Comparison of ENCODE assay signal across 26 mouse cellular contexts in the genomic region with DNA sequence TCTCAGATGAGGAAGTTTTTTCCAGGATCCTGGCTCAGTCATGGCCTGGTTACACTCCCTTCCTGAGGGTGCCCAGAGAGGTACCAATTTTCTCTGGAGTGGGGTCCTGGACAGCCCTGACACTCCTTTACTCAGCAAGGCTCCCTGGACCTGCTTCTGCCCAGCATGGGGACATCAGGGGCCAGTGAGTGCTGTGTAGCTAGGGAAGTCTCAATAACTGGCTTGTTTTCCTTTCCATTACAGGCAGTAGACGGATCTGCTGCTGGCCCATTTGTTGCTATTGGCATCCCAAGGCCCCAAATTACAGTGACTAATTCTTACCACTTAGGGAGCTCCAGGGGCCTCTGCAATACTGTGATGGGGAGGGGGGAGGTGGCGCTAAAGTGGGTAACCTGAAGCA. TPM values are rescaled to one million over a fixed set of nuclear protein-coding genes. Genes with fewer than 3 reads are reported as not detected.
DNase-seq lines count a peak whose midpoint lies in the region; ATAC-seq and TF ChIP-seq lines count a peak whose summit lies in the region.
"Had no signal": no experiment of that assay in that cellular context is flagged by ENCODE, and none has a peak within 500 bp of the region (broad histone marks: within the 10 kb centered on the region; RNA-seq: fewer than 3 reads in every experiment).

No protein-coding gene starts in this region.

- DNase-seq in heart, postnatal 0 days (ENCODE audit: low spot score): peak; percentile 28
- DNase-seq in heart, postnatal 14 days: no peak
- no peak for DNase-seq in limb, embryonic 10.5 days (ENCODE audit: low spot score)
- no peak for DNase-seq in midbrain, embryonic 14.5 days
- no peak for DNase-seq in limb, embryonic 14.5 days (ENCODE audit: low spot score)
- DNase-seq in layer of hippocampus, adult 9-10 months (ENCODE audit: low spot score): no peak
- DNase-seq: adrenal gland, adult 8-10 months; cerebellum, adult 2 months; cerebellum, postnatal 25 days; forebrain, postnatal 0 days; heart, postnatal 36 days; kidney, adult 11 months; kidney, postnatal 14 days; right cerebral cortex, adult 18-20 months; spleen, adult 18-20 months; thymus, postnatal 14 days had no signal

- H3K4me3 ChIP-seq in heart, postnatal 0 days (ENCODE audit: low read depth, low read length): no peak overlapping the region
- H3K4me3 ChIP-seq in limb, embryonic 12.5 days (replicated peaks): no peak overlapping the region
- no peak overlapping the region for H3K4me3 ChIP-seq in limb, embryonic 10.5 days
- H3K4me3 ChIP-seq in midbrain, embryonic 14.5 days (replicated peaks; ENCODE audit: low read depth, low read length): no peak overlapping the region
- H3K4me3 ChIP-seq in midbrain, embryonic 13.5 days (replicated peaks): no peak overlapping the region
- no peak overlapping the region for H3K4me3 ChIP-seq in limb, embryonic 14.5 days (replicated peaks; ENCODE audit: low read length)
- H3K4me3 ChIP-seq: embryonic facial prominence, embryonic 10.5 days; embryonic facial prominence, embryonic 15.5 days; forebrain, embryonic 12.5 days; liver, embryonic 15.5 days had no signal

- H3K4me1 ChIP-seq in heart, postnatal 0 days (ENCODE audit: control insufficient read depth, insufficient read depth): peaks cover 5% of the 10 kb centered on the region; the same call in 1 of the 2 replicates
- H3K4me1 ChIP-seq in limb, embryonic 12.5 days (replicated peaks): peaks cover 45% of the 10 kb centered on the region
- H3K4me1 ChIP-seq in limb, embryonic 10.5 days: peaks cover 43% of the 10 kb centered on the region
- H3K4me1 ChIP-seq in midbrain, embryonic 14.5 days (ENCODE audit: control insufficient read depth, insufficient read depth, low read length): peaks cover 44% of the 10 kb centered on the region
- H3K4me1 ChIP-seq in midbrain, embryonic 13.5 days (replicated peaks): peaks cover 61% of the 10 kb centered on the region
- H3K4me1 ChIP-seq in limb, embryonic 14.5 days (ENCODE audit: control insufficient read depth, insufficient read depth, low read length): peaks cover 32% of the 10 kb centered on the region
- H3K4me1 ChIP-seq: liver, embryonic 15.5 days had no signal

- 64% methylated on average over 2 of the region's 2 CpGs for WGBS in heart, postnatal 0 days
- whole genome bisulfite sequencing in limb, embryonic 12.5 days: 32% methylated on average over 2 of the region's 2 CpGs
- WGBS in limb, embryonic 10.5 days: 38% methylated on average over 2 of the region's 2 CpGs
- 73% methylated on average over 2 of the region's 2 CpGs for WGBS in midbrain, embryonic 14.5 days
- 60% methylated on average over 2 of the region's 2 CpGs for WGBS in midbrain, embryonic 13.5 days
- 19% methylated on average over 2 of the region's 2 CpGs for WGBS in limb, embryonic 14.5 days

- no peaks in the 10 kb centered on the region for H3K9me3 ChIP-seq in heart, postnatal 0 days (replicated peaks; ENCODE audit: control insufficient read depth, low read length)
- H3K9me3 ChIP-seq in limb, embryonic 12.5 days: no peaks in the 10 kb centered on the region
- H3K9me3 ChIP-seq in limb, embryonic 10.5 days (replicated peaks): no peaks in the 10 kb centered on the region
- no peaks in the 10 kb centered on the region for H3K9me3 ChIP-seq in midbrain, embryonic 14.5 days (ENCODE audit: control insufficient read depth, low read length)
- H3K9me3 ChIP-seq in midbrain, embryonic 13.5 days: no peaks in the 10 kb centered on the region
- no peaks in the 10 kb centered on the region for H3K9me3 ChIP-seq in limb, embryonic 14.5 days (ENCODE audit: control insufficient read depth, low read length)
- H3K9me3 ChIP-seq: embryonic facial prominence, embryonic 10.5 days; embryonic facial prominence, embryonic 15.5 days; forebrain, embryonic 12.5 days; liver, embryonic 15.5 days had no signal

- intact Hi-C loops in heart, postnatal 14 days (cut with DNase I): no loop called here

- TF ChIP-seq EP300 in heart, postnatal 0 days (IDR thresholded peaks at IDR 0.05; ENCODE audit: low read depth): no peak

- no peaks in the 10 kb centered on the region for H3K36me3 ChIP-seq in heart, postnatal 0 days (replicated peaks; ENCODE audit: control insufficient read depth, insufficient read depth, low read length)
- H3K36me3 ChIP-seq in limb, embryonic 12.5 days: no peaks in the 10 kb centered on the region
- H3K36me3 ChIP-seq in limb, embryonic 10.5 days: no peaks in the 10 kb centered on the region
- no peaks in the 10 kb centered on the region for H3K36me3 ChIP-seq in midbrain, embryonic 14.5 days (ENCODE audit: control insufficient read depth, insufficient read depth, low read length)
- no peaks in the 10 kb centered on the region for H3K36me3 ChIP-seq in midbrain, embryonic 13.5 days
- H3K36me3 ChIP-seq in limb, embryonic 14.5 days (ENCODE audit: control insufficient read depth, insufficient read depth, low read length): no peaks in the 10 kb centered on the region
- H3K36me3 ChIP-seq: embryonic facial prominence, embryonic 10.5 days; embryonic facial prominence, embryonic 15.5 days; forebrain, embryonic 12.5 days; G1E; liver, embryonic 15.5 days had no signal

- no peak overlapping the region for H3K27ac ChIP-seq in heart, postnatal 0 days (ENCODE audit: low read depth)
- H3K27ac ChIP-seq in limb, embryonic 12.5 days: peak overlapping the region; percentile 20; the same call in 1 of the 2 replicates
- H3K27ac ChIP-seq in limb, embryonic 10.5 days: no peak overlapping the region
- no peak overlapping the region for H3K27ac ChIP-seq in midbrain, embryonic 14.5 days (replicated peaks; ENCODE audit: low read depth, low read length)
- no peak overlapping the region for H3K27ac ChIP-seq in midbrain, embryonic 13.5 days
- no peak overlapping the region for H3K27ac ChIP-seq in limb, embryonic 14.5 days (replicated peaks; ENCODE audit: low read depth, low read length)
- H3K27ac ChIP-seq: embryonic facial prominence, embryonic 10.5 days; embryonic facial prominence, embryonic 15.5 days; forebrain, embryonic 12.5 days; liver, embryonic 15.5 days had no signal

- no peak for TF ChIP-seq POLR2A in limb, embryonic 14.5 days (IDR thresholded peaks at IDR 0.05; ENCODE audit: borderline replicate concordance, extremely low read depth, insufficient read depth, insufficient read length)

- TF ChIP-seq CTCF in heart, postnatal 0 days (IDR thresholded peaks at IDR 0.05; ENCODE audit: low read depth): no peak

- no peak for ATAC-seq in heart, postnatal 0 days (ENCODE audit: insufficient read depth, low read depth)
- no peak for ATAC-seq in limb, embryonic 12.5 days (ENCODE audit: insufficient number of reproducible peaks, insufficient read depth, low FRiP score, low TSS enrichment, low read depth)
- no peak for ATAC-seq in midbrain, embryonic 14.5 days (ENCODE audit: low FRiP score, low TSS enrichment)
- no peak for ATAC-seq in midbrain, embryonic 13.5 days
- 0 out of 2 replicates have a peak, but pooled peaks have one; percentile 38 for ATAC-seq in limb, embryonic 14.5 days (ENCODE audit: low FRiP score, low read depth)
- ATAC-seq: forebrain, postnatal 0 days; inflammation-experienced regulatory T-cells, adult 6 months had no signal

- no peak overlapping the region for H3K4me2 ChIP-seq in heart, postnatal 0 days (ENCODE audit: low read depth, low read length)
- H3K4me2 ChIP-seq in limb, embryonic 12.5 days: no peak overlapping the region
- H3K4me2 ChIP-seq in midbrain, embryonic 14.5 days (ENCODE audit: low read length): peak overlapping the region; percentile 23; the same call in 1 of the 2 replicates
- no peak overlapping the region; the same call in 1 of the 2 replicates for H3K4me2 ChIP-seq in midbrain, embryonic 13.5 days (replicated peaks)
- H3K4me2 ChIP-seq in limb, embryonic 14.5 days (replicated peaks; ENCODE audit: low read depth, low read length, severe bottlenecking): no peak overlapping the region
- H3K4me2 ChIP-seq: embryonic facial prominence, embryonic 15.5 days; forebrain, embryonic 12.5 days; liver, embryonic 15.5 days had no signal

- H3K27me3 ChIP-seq in heart, postnatal 0 days (ENCODE audit: control insufficient read depth, insufficient read depth, low read length): peaks cover 39% of the 10 kb centered on the region
- peaks cover 74% of the 10 kb centered on the region for H3K27me3 ChIP-seq in limb, embryonic 12.5 days
- peaks cover 76% of the 10 kb centered on the region for H3K27me3 ChIP-seq in limb, embryonic 10.5 days (ENCODE audit: low read depth, poor library complexity, severe bottlenecking)
- H3K27me3 ChIP-seq in midbrain, embryonic 14.5 days (ENCODE audit: control insufficient read depth, insufficient read depth, low read length): 0 out of 2 replicates have a peak, but pooled peaks cover 3% of the 10 kb centered on the region
- peaks cover 17% of the 10 kb centered on the region for H3K27me3 ChIP-seq in midbrain, embryonic 13.5 days
- peaks cover 19% of the 10 kb centered on the region; the same call in 1 of the 2 replicates for H3K27me3 ChIP-seq in limb, embryonic 14.5 days (ENCODE audit: control insufficient read depth, insufficient read depth, low read length)

- H3K9ac ChIP-seq in heart, postnatal 0 days (replicated peaks; ENCODE audit: low read depth, low read length): no peak overlapping the region
- no peak overlapping the region for H3K9ac ChIP-seq in limb, embryonic 12.5 days (replicated peaks)
- no peak overlapping the region for H3K9ac ChIP-seq in midbrain, embryonic 14.5 days (replicated peaks; ENCODE audit: low read length)
- H3K9ac ChIP-seq in midbrain, embryonic 13.5 days (replicated peaks): no peak overlapping the region
- H3K9ac ChIP-seq in limb, embryonic 14.5 days (ENCODE audit: low read depth, low read length, severe bottlenecking): no peak overlapping the region
- H3K9ac ChIP-seq: embryonic facial prominence, embryonic 15.5 days; forebrain, embryonic 12.5 days; forebrain, postnatal 0 days; liver, embryonic 15.5 days had no signal

RNA-seq across cellular contexts. Expression of gene Sdk2, which starts 5.6 kb away (rescaled TPM):
- 1.9 and 2.9 TPM in 2 replicates for total RNA-seq in heart, postnatal 0 days (2014; rRNA removed; ENCODE audit: low replicate concordance)
- polyA plus RNA-seq in heart, postnatal 0 days (2015; fragmentation: Nextera tagmentation; extraction: Ambion mirVana): 0.27 and 0.29 TPM in 2 replicates
- total RNA-seq in heart, postnatal 14 days (2021): 1 to 10 TPM; 2.0 to 2.2 TPM
- polyA plus RNA-seq in limb, embryonic 12.5 days (2016; fragmentation: Nextera tagmentation; extraction: Ambion mirVana): 2.0 and 2.3 TPM in 2 replicates
- 0.66 and 1.1 TPM in 2 replicates for polyA plus RNA-seq in limb, embryonic 10.5 days (2016; fragmentation: Nextera tagmentation; extraction: Ambion mirVana)
- 3.5 and 5.3 TPM in 2 replicates for polyA plus RNA-seq in midbrain, embryonic 14.5 days (2014; fragmentation: Nextera tagmentation; extraction: Ambion mirVana)
- 3.8 and 5.0 TPM in 2 replicates for polyA plus RNA-seq in midbrain, embryonic 13.5 days (2015; fragmentation: Nextera tagmentation; extraction: Ambion mirVana)
- polyA plus RNA-seq in limb, embryonic 14.5 days (2012; rRNA removed): 11.6 and 13.3 TPM in 2 replicates
- polyA plus RNA-seq in limb, embryonic 14.5 days (2014; fragmentation: Nextera tagmentation; extraction: Ambion mirVana): 7.4 and 8.0 TPM in 2 replicates
- total RNA-seq: megakaryocyte progenitor cell, adult 5-6 weeks; neutrophil, adult 5-6 weeks had no signal
- polyA plus RNA-seq: G1E had no signal
